Mouse (Mus musculus) liver, postnatal 0 days (tissue): ENCODE measurements around the gene Fundc2.

Experiments
- CTCF ChIP-seq: sonication (generic); IDR thresholded peaks from 2 replicates; pipeline ENCODE4 v1.5.1; 2016; ENCODE audit warnings: antibody characterized with exemption, low read depth
- EP300 ChIP-seq: IDR thresholded peaks from 2 replicates; pipeline ENCODE4 v1.6.1; 2016; ENCODE audit warnings: antibody characterized with exemption, low read depth, mild to moderate bottlenecking

GRCm38 (mm10) chrX:75381699-75382098, 500 bp upstream of the Fundc2 start:
- TF ChIP-seq CTCF, result no peak
- TF ChIP-seq EP300, result no peak
